Comparison of ENCODE assay signal across 8 mouse cellular contexts in the genomic region with DNA sequence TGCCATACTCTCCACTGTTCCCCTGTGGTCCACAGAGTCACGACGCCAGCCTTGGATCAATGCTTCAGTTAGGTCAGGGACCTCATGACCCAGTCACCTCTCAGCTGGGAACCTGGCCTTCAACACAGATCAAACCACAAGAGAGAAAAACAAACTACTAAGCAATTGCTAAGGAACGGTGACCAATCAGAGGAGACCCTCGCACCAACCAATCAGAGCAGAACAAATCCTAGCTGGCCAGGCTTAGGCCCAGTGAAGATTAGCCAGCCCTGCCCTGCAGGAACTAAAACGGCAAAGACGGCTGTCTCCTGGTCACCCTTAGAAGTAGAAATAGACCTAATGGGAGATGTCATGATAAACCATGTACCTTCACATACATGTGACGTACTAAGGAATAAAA. TPM values are rescaled to one million over a fixed set of nuclear protein-coding genes. Genes with fewer than 3 reads are reported as not detected.
DNase-seq lines count a peak whose midpoint lies in the region; ATAC-seq and TF ChIP-seq lines count a peak whose summit lies in the region.

No protein-coding gene starts in this region.

- H3K79me2 ChIP-seq in myocyte (ENCODE audit: control insufficient read depth, insufficient read depth): no peaks in the 10 kb centered on the region

- no peaks in the 10 kb centered on the region for H3K27me3 ChIP-seq in forebrain, embryonic 13.5 days
- no peaks in the 10 kb centered on the region for H3K27me3 ChIP-seq in hindbrain, postnatal 0 days (ENCODE audit: insufficient read depth, low read length)
- no peaks in the 10 kb centered on the region for H3K27me3 ChIP-seq in limb, embryonic 14.5 days (ENCODE audit: control insufficient read depth, insufficient read depth, low read length)
- H3K27me3 ChIP-seq in myocyte (ENCODE audit: control insufficient read depth, insufficient read depth, insufficient read length): no peaks in the 10 kb centered on the region
- no peaks in the 10 kb centered on the region for H3K27me3 ChIP-seq in cerebellum, adult 2 months (ENCODE audit: control insufficient read depth, insufficient read depth, low read length)

- peaks cover 9% of the 10 kb centered on the region for H3K36me3 ChIP-seq in forebrain, embryonic 13.5 days (ENCODE audit: poor library complexity, severe bottlenecking)
- H3K36me3 ChIP-seq in hindbrain, postnatal 0 days (ENCODE audit: insufficient read depth, low read length): no peaks in the 10 kb centered on the region
- H3K36me3 ChIP-seq in limb, embryonic 14.5 days (ENCODE audit: control insufficient read depth, insufficient read depth, low read length): peaks cover 15% of the 10 kb centered on the region
- H3K36me3 ChIP-seq in myocyte (ENCODE audit: control insufficient read depth, insufficient read depth): no peaks in the 10 kb centered on the region

- ATAC-seq in forebrain, embryonic 13.5 days: peak; percentile 55
- peak; percentile 76 for ATAC-seq in hindbrain, postnatal 0 days
- ATAC-seq in limb, embryonic 14.5 days (ENCODE audit: low FRiP score, low read depth): peak; percentile 56; the same call in 1 of the 2 replicates

- 40% methylated on average over 7 of the region's 7 CpGs for WGBS in forebrain, embryonic 13.5 days
- 47% methylated on average over 7 of the region's 7 CpGs for WGBS in hindbrain, postnatal 0 days
- WGBS in limb, embryonic 14.5 days: 55% methylated on average over 7 of the region's 7 CpGs
- 56% methylated on average over 7 of the region's 7 CpGs for WGBS in cerebellum, adult 2 months

- H3K4me3 ChIP-seq in forebrain, embryonic 13.5 days: no peak overlapping the region
- H3K4me3 ChIP-seq in hindbrain, postnatal 0 days (ENCODE audit: low read length): no peak overlapping the region
- H3K4me3 ChIP-seq in limb, embryonic 14.5 days (replicated peaks; ENCODE audit: low read length): no peak overlapping the region
- no peak overlapping the region for H3K4me3 ChIP-seq in myocyte
- H3K4me3 ChIP-seq in cerebellum, adult 2 months (replicated peaks; ENCODE audit: insufficient read depth, low read depth, low read length): no peak overlapping the region

- H3K27ac ChIP-seq in forebrain, embryonic 13.5 days: no peak overlapping the region
- H3K27ac ChIP-seq in hindbrain, postnatal 0 days: no peak overlapping the region
- no peak overlapping the region for H3K27ac ChIP-seq in limb, embryonic 14.5 days (replicated peaks; ENCODE audit: low read depth, low read length)
- no peak overlapping the region for H3K27ac ChIP-seq in cerebellum, adult 2 months (ENCODE audit: insufficient read depth, low read length)

- TF ChIP-seq POLR2A in limb, embryonic 14.5 days (IDR thresholded peaks at IDR 0.05; ENCODE audit: borderline replicate concordance, extremely low read depth, insufficient read depth, insufficient read length): no peak
- no peak for TF ChIP-seq POLR2A in myocyte (IDR thresholded peaks at IDR 0.05; ENCODE audit: insufficient read length, low read depth)
- TF ChIP-seq POLR2A in cerebellum, adult 2 months (IDR thresholded peaks at IDR 0.05; ENCODE audit: borderline replicate concordance, insufficient read depth, low read length): no peak

- peaks cover 44% of the 10 kb centered on the region for H3K4me1 ChIP-seq in forebrain, embryonic 13.5 days
- no peaks in the 10 kb centered on the region for H3K4me1 ChIP-seq in hindbrain, postnatal 0 days (ENCODE audit: insufficient read depth, low read length)
- H3K4me1 ChIP-seq in limb, embryonic 14.5 days (ENCODE audit: control insufficient read depth, insufficient read depth, low read length): 0 out of 2 replicates have a peak, but pooled peaks cover 4% of the 10 kb centered on the region
- H3K4me1 ChIP-seq in cerebellum, adult 2 months (ENCODE audit: control insufficient read depth, insufficient read depth, low read length): 0 out of 2 replicates have a peak, but pooled peaks cover 2% of the 10 kb centered on the region

- H3K9me3 ChIP-seq in forebrain, embryonic 13.5 days (replicated peaks): no peaks in the 10 kb centered on the region
- no peaks in the 10 kb centered on the region for H3K9me3 ChIP-seq in hindbrain, postnatal 0 days (ENCODE audit: low read length)
- H3K9me3 ChIP-seq in limb, embryonic 14.5 days (ENCODE audit: control insufficient read depth, low read length): no peaks in the 10 kb centered on the region

- no peak overlapping the region for H3K9ac ChIP-seq in forebrain, embryonic 13.5 days
- no peak overlapping the region for H3K9ac ChIP-seq in hindbrain, postnatal 0 days (replicated peaks; ENCODE audit: low read length)
- no peak overlapping the region for H3K9ac ChIP-seq in limb, embryonic 14.5 days (ENCODE audit: low read depth, low read length, severe bottlenecking)

- no peak overlapping the region for H3ac ChIP-seq in myocyte (ENCODE audit: control insufficient read depth, insufficient read length)

- H3K4me2 ChIP-seq in forebrain, embryonic 13.5 days: peak overlapping the region; percentile 29
- 0 out of 2 replicates have a peak overlapping the region, but pooled peaks have one; percentile 14 for H3K4me2 ChIP-seq in hindbrain, postnatal 0 days (ENCODE audit: low read depth, low read length)
- H3K4me2 ChIP-seq in limb, embryonic 14.5 days (replicated peaks; ENCODE audit: low read depth, low read length, severe bottlenecking): peak overlapping the region; percentile 33
- H3K4me2 ChIP-seq in myocyte (ENCODE audit: low read depth): peak overlapping the region; percentile 3

- TF ChIP-seq CTCF in hindbrain, postnatal 0 days (IDR thresholded peaks at IDR 0.05; ENCODE audit: low read depth): no peak
- TF ChIP-seq CTCF in cerebellum, adult 2 months (IDR thresholded peaks at IDR 0.05; ENCODE audit: borderline replicate concordance, insufficient read depth, low read depth, low read length): no peak

- DNase-seq in 3134 (ENCODE audit: extremely low read depth, insufficient read length, low spot score) (peak; percentile 18), MN1 (ENCODE audit: low spot score) (peak; percentile 23)
- DNase-seq in hindbrain, postnatal 0 days (ENCODE audit: low spot score): peak; percentile 22
- DNase-seq in limb, embryonic 14.5 days (ENCODE audit: low spot score): no peak
- DNase-seq in cerebellum, adult 9-10 months: no peak
- DNase-seq in cerebellum, adult 2 months: no peak

TF ChIP-seq in myocyte, 11 proteins besides CTCF, POLR2A, EP300 and RAD21:
- TF ChIP-seq TCF12 (IDR thresholded peaks at IDR 0.05; ENCODE audit: insufficient read depth, poor library complexity, severe bottlenecking) (no peak), TCF3 (IDR thresholded peaks at IDR 0.05; ENCODE audit: insufficient read length, low read depth) (no peak), MYOG (IDR thresholded peaks at IDR 0.05; ENCODE audit: control insufficient read depth in 1 of 3, insufficient read depth in 1 of 3, insufficient read length in 2 of 3, low read depth in 2 of 3) (no peak), SRF (IDR thresholded peaks at IDR 0.05; ENCODE audit: control insufficient read depth, insufficient read length, low read depth) (no peak), MYOD1 (IDR thresholded peaks at IDR 0.05; ENCODE audit: control insufficient read depth in 1 of 3, insufficient read length in 2 of 3, low read depth in 2 of 3) (no peak), USF1 (IDR thresholded peaks at IDR 0.05; ENCODE audit: low read depth) (no peak), CEBPB (IDR thresholded peaks at IDR 0.05; ENCODE audit: insufficient read depth, poor library complexity, severe bottlenecking) (no peak), POLR2AphosphoS2 (IDR thresholded peaks at IDR 0.05; ENCODE audit: insufficient read length, low read depth) (no peak), REST (IDR thresholded peaks at IDR 0.05; ENCODE audit: insufficient read depth, insufficient read length) (no peak), MAX (IDR thresholded peaks at IDR 0.05; ENCODE audit: low read depth) (no peak), E2F4 (IDR thresholded peaks at IDR 0.05; ENCODE audit: insufficient read depth) (no peak)

RNA-seq across cellular contexts. Expression of gene Fxn, which starts 9.1 kb away (rescaled TPM):
- 55.4 and 56.7 TPM in 2 replicates for polyA plus RNA-seq in forebrain, embryonic 13.5 days (2015; fragmentation: Nextera tagmentation; extraction: Ambion mirVana)
- total RNA-seq in hindbrain, postnatal 0 days (2014; rRNA removed): 28.5 and 30.4 TPM in 2 replicates
- 43.8 and 47.7 TPM in 2 replicates for polyA plus RNA-seq in hindbrain, postnatal 0 days (2015; fragmentation: Nextera tagmentation; extraction: Ambion mirVana)
- 23.4 and 24.1 TPM in 2 replicates for polyA plus RNA-seq in limb, embryonic 14.5 days (2012; rRNA removed)
- polyA plus RNA-seq in limb, embryonic 14.5 days (2014; fragmentation: Nextera tagmentation; extraction: Ambion mirVana): 41.2 and 43.5 TPM in 2 replicates
- 17.6 TPM for polyA plus RNA-seq in myocyte (2012; fragmentation: generic; extraction: Trizol)
- 13.2 and 14.5 TPM in 2 replicates for polyA plus RNA-seq in cerebellum, adult 2 months (2012; rRNA removed)

RNA-seq across cellular contexts. Expression of gene Tjp2, which starts 46.5 kb away (rescaled TPM):
- polyA plus RNA-seq in forebrain, embryonic 13.5 days (2015; fragmentation: Nextera tagmentation; extraction: Ambion mirVana): 14.3 and 14.7 TPM in 2 replicates
- total RNA-seq in hindbrain, postnatal 0 days (2014; rRNA removed): 15.8 and 20.3 TPM in 2 replicates
- polyA plus RNA-seq in hindbrain, postnatal 0 days (2015; fragmentation: Nextera tagmentation; extraction: Ambion mirVana): 13.9 and 15.0 TPM in 2 replicates
- 9.9 and 12.1 TPM in 2 replicates for polyA plus RNA-seq in limb, embryonic 14.5 days (2012; rRNA removed)
- polyA plus RNA-seq in limb, embryonic 14.5 days (2014; fragmentation: Nextera tagmentation; extraction: Ambion mirVana): 14.9 and 17.2 TPM in 2 replicates
- polyA plus RNA-seq in myocyte (2012; fragmentation: generic; extraction: Trizol): 5.2 TPM
- 26.5 and 27.7 TPM in 2 replicates for polyA plus RNA-seq in cerebellum, adult 2 months (2012; rRNA removed)

Comparison
In these comparisons a context has a peak if more than half of its experiments do, and no peak if none do; other contexts are left out.
1. DNase-seq: peak in 3134 (single experiment), MN1 (single experiment) and hindbrain, postnatal 0 days (single experiment); none in limb, embryonic 14.5 days (single experiment), cerebellum, adult 9-10 months (single experiment) and cerebellum, adult 2 months (0 of 2).
2. Peak in every context shown above with its lines, with median percentiles within 50 percentile points of each other: ATAC-seq and H3K4me2 ChIP-seq.